Mouse (Mus musculus) right cerebral cortex, postnatal 14 days (tissue): ENCODE results near the gene Cenph.
"Not testable (repeated sequence)": the region's sequence is repeated elsewhere in the genome, so short reads cannot be mapped to it uniquely, and the experiment has no call there.

ENCODE experiments used
- DNase-seq: peaks from one replicate; pipeline ENCODE4 v3.0.0; 2022

Gene Cenph

GRCm38 (mm10) chr13:100744036-100744744 lies 31.5 kb downstream of the Cenph start, which contains the start of gene Mrps36:
Gene Mrps36, minus strand, starts transcription at chr13:100744659.
- DNase-seq = peak; percentile 87

DNA sequence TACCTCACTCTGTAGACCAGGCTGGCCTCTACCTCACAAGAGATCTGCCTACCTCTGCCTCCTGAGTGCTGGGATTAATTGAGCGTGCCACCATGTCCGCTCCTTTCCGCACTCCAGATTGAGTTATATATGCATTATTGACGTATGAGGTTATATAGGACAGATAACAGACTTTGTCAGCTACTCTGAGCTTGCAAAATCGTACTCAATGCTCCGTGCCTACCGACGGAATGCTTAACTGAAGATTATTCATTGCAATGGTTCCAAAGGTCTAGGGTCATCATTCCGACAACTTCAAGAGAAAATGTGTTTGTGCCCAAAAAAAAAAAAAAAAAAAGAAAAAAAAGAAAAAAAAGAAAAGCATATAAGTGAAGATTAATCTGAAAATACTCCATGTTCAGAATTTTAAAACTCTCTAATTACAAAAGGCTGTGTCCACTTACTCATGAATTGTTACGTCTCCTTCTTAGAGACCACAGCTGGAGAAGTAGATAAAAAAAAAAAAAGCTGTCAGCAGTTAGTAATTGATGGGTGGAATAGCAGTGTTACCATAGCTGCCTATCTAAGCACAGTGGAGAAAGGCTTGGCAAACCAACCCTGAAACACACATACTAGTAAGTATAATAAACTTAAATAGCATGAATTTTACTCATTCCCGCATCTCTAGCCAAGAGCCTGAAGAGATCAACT lies 32.2 kb downstream of the Cenph start:
- DNase-seq = no peak

DNA sequence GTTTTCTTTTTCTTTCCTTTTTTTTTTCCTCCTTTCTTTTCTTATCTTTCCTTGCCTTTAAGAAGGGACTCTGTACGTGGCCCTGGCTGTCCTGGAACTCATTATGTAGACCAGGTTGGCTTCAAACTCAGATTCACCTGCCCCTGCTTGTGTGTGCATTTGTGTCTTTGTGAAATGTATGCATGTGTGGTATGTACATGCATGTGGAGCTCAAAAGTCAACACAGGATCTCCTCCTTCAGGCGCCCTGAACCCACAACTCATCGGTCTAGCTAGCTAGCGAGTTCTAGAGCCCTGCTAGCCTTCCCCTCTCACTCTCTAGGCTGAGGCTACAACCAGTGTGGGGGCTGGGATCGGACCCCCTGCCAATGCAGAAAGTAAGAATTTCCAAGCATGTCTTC lies 32.9 kb downstream of the Cenph start:
- no peak for DNase-seq

GRCm38 (mm10) chr13:100732756-100733155 lies 42.9 kb downstream of the Cenph start:
- DNase-seq = no peak

DNA sequence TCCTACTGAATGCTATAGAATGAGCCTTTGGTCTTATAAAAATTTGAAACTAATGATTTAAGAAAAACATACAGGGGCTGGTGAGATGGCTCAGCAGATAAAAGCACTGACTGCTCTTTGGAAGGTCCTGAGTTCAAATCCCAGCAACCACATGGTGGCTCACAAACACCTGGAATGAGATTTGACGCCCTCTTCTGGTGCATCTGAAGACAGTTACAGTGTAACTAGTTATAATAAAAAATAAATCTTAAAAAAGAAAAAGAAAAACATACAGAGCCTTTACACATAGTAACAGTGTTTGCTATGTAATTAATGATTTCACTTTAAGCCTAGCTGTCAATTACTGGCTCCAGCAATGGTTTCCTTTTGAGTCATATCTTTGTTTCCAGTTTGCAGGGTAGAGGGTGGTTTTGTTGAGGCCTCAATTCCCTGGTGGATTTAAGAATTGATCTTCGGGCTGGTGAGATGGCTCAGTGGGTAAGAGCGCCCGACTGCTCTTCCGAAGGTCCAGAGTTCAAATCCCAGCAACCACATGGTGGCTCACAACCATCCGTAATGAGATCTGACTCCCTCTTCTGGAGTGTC lies 44.1 kb downstream of the Cenph start:
- DNase-seq = not testable (repeated sequence)

- peak; percentile 91 for DNase-seq
Measured at GRCm38 (mm10) chr13:100730861-100731176, 44.9 kb downstream of the Cenph start, which contains the start of gene Cdk7. Gene Cdk7, minus strand, starts transcription at chr13:100730939.

DNA sequence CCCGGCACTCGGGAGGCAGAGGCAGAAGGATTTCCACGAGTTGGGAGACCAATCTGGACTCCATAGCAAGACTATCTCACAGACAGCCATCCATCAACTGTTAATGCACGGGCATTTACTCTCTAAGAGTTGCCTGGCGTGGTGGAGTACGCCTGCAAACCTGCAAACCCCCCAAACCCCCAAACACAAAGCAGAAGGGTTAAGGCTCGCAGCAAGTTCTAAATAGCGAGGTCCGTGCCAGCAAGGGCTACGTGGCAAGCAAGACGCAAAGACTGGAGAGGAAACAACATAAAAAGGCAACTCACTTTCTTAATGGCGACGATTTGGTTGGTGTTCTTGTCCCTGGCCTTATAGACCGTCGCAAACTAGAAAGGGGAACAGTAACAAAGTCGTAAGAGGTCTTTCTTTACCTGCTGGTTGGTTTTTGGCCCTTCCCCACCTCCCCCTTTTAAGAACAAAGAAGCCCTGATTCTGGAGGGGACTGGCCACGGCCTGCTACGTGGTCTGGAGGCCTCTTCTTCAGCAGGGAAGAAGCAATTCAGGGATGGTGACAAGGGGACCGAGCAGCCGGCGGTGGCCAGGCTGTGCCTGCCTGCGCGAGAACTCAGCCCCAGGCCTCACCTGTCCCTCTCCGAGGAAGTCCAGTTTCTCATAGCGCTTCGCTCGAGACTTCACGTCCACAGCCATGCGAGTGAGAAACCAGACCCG lies 45.4 kb downstream of the Cenph start:
- no peak for DNase-seq

GRCm38 (mm10) chr13:100728530-100728929 lies 47.2 kb downstream of the Cenph start:
- not testable (repeated sequence) for DNase-seq

GRCm38 (mm10) chr13:100728086-100728485 lies 47.6 kb downstream of the Cenph start:
- DNase-seq = no peak

- no peak for DNase-seq
Measured at GRCm38 (mm10) chr13:100725194-100725593, 50.5 kb downstream of the Cenph start.

GRCm38 (mm10) chr13:100724051-100724754 lies 51.5 kb downstream of the Cenph start:
- no peak for DNase-seq

DNA sequence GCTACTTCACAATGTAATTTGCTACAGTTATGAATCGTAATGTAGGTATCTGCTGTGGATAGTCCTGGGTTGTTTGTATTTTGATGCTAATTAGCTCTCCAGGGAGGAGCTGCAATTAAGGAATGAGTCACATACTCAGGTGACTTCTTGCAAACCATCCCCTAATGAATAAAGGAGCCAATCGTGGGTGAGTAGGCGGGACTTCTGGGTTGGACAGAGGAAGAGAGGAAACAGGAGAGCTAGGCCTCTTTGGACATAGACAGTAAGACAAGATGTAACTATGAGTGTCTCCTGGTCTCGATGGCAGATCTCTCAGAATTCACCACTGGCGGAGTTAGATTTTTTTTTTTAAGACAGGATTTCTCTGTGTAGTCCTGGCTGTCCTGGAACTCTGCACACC lies 54.0 kb downstream of the Cenph start:
- DNase-seq = no peak

DNA sequence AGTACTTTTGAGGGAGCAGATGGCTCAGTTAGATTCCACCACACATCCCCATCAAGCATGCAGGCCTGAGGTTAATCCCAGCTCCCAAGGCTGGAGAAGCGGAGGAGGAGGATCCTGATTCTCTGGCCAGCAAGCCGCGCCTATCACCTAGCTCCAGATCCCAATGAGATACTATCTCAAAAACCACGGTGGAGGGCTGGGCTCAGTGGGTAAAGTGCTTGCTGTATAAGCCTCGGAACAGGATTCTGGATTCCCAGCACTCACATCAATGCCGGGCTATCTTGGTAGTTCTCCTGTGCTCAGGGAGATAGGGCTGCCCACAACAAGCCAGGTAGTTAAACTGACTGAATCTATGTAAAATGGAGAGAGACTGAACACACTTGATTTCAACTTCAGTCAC lies 60.2 kb downstream of the Cenph start:
- DNase-seq = no peak
